Mouse (Mus musculus): ENCODE measurements at regions not wholly inside any gene's neighbourhood (a gene's known extent, or its start where the extent isn't known, plus 50 kb on each side); places are given as distances from the start of the nearest gene placed in this dataset.

- TF ChIP-seq CTCF (IDR thresholded peaks at IDR 0.05) (no peak), EP300 (IDR thresholded peaks at IDR 0.05) (no peak)
These were observed 98.2 kb upstream of the Nrbf2 start for GRCm38 (mm10) chr10:67383352-67383751.
